Mouse (Mus musculus) kidney, adult 2 months (tissue): ENCODE data around the gene Aes. TPM values are rescaled to one million over a fixed set of nuclear protein-coding genes. Genes with fewer than 3 reads are reported as not detected.

Experiments
- DNase-seq: peaks from one replicate; pipeline ENCODE4 v3.0.0; 2021
- H3K27ac ChIP-seq: fragments of 200-500 bp; 2 replicates; pipeline ENCODE4 v1.5.1; 2012; ENCODE audit warnings: low read depth, low read length, control low read depth, inconsistent platforms; ENCODE audit not compliant: insufficient read depth
- H3K27me3 ChIP-seq: fragments of 200-500 bp; replicated peaks from 2 replicates; pipeline ENCODE4 v1.6.1; 2012; ENCODE audit warnings: mild to moderate bottlenecking, moderate library complexity, low read length, inconsistent platforms; ENCODE audit not compliant: control insufficient read depth, insufficient read depth
- H3K36me3 ChIP-seq: fragments of 200-500 bp; 2 replicates; pipeline ENCODE4 v1.6.1; 2012; ENCODE audit warnings: mild to moderate bottlenecking, moderate library complexity, low read length, inconsistent platforms; ENCODE audit not compliant: control insufficient read depth, insufficient read depth
- H3K4me1 ChIP-seq: fragments of 200-500 bp; 2 replicates; pipeline ENCODE4 v1.6.1; 2011; ENCODE audit warnings: low read length; ENCODE audit not compliant: control insufficient read depth, insufficient read depth
- H3K4me3 ChIP-seq: fragments of 200-500 bp; 2 replicates; pipeline ENCODE4 v1.5.1; 2011; ENCODE audit warnings: mild to moderate bottlenecking, low read depth, low read length, control low read depth; ENCODE audit not compliant: insufficient read depth
- CTCF ChIP-seq: fragments of 200-500 bp; conservative IDR thresholded peaks from 2 replicates; pipeline ENCODE4 v1.5.1; 2011; ENCODE audit warnings: low read depth, mild to moderate bottlenecking, control low read depth, low read length, moderate library complexity, mixed read lengths; ENCODE audit not compliant: insufficient read depth, insufficient read length
- POLR2A ChIP-seq: fragments of 200-500 bp; IDR thresholded peaks from one replicate; pipeline ENCODE4 v1.6.1; 2011; ENCODE audit warnings: low read depth, low read length, control low read depth
- WGBS: fragments of 180-500 bp; shearing (Covaris S2); methylation state at CpG from one replicate; pipeline ENCODE4 v1.1.7; 2018; 5-methylcytosine and 5-hydroxymethylcytosine counted together
- polyA plus RNA-seq: library from polyadenylated mRNA; depleted of rRNA; stranded (reverse); fragments of >200 nt; gene quantifications from 2 replicates; pipeline ENCODE4 v1.2.3, GENCODE M21; 2012

Gene Aes
- polyA plus RNA-seq, 1 experiment = 2,250 TPM

DNA sequence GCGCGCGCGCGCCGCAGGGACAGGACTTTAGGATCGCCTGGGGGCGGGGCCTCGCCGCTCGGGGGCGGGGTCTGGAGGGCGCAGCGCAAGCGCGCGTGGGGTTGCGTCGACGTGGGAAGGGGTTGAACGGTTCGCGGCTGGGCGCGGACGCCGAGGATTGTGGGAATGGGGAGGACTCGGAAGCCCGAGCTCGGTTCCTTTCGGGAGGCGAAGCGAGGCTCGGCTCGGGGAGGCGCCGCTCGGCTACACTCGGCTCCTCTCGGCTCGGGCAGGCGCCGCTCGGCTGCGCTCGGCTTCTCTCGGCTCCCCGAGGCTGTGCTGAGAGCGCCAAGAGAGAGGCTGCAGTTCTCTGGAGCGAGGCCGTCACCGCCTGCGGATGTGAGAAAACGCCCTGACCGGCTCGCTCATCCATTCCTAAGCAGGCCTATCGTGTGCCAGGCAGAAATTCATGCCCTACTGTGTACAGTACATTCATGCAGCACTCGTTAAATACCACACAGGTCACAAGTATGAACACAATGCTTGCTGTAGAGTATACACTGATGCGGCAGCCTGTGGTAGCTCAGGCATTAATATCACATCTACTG, 14.0 kb upstream of the Aes start, which contains the start of gene Gna11:
Gene Gna11, minus strand, starts transcription at position 30 of the 587 bp plus-strand sequence.
- peak; percentile 100 for DNase-seq
- WGBS = 1% methylated on average over 51 of the region's 59 CpGs
- Histone ChIP-seq H3K4me1 (peaks cover 30% of the 10 kb centered on the region), H3K27ac (peak within 1 kb of the TSS; percentile 84), H3K27me3 (no peaks in the 10 kb centered on the region), H3K4me3 (peak within 1 kb of the TSS; percentile 93), H3K36me3 (no peaks in the 10 kb centered on the region)
- TF ChIP-seq POLR2A = no peak
- TF ChIP-seq CTCF = no peak

DNA sequence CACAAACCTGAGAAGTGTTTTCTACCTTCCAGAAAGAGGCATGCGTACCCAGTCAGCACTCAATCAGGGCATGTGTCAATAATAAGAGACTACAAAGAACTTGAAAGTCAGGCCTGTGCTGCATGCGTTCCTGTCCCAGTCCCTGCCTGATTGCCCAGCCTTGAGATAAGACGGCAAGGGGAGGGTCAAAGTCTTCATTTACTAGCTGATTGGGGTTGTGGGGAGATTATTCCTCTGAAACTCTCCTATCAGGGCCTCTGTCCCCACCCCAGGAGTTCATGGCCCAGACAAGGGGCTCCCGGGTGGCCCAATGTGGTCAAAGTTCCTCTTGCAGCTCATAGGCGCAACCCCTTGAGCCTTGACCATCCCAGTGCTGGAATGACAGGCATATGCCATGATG, 13.0 kb upstream of the Aes start:
- H3K27me3 ChIP-seq = no peaks in the 10 kb centered on the region
- no peaks in the 10 kb centered on the region for H3K36me3 ChIP-seq
- 85% methylated on average over 5 of the region's 5 CpGs for WGBS
- no peak for DNase-seq
- H3K27ac ChIP-seq = no peak overlapping the region
- peaks cover 27% of the 10 kb centered on the region for H3K4me1 ChIP-seq
- TF ChIP-seq POLR2A (no peak), CTCF (no peak)
- H3K4me3 ChIP-seq = no peak overlapping the region

DNA sequence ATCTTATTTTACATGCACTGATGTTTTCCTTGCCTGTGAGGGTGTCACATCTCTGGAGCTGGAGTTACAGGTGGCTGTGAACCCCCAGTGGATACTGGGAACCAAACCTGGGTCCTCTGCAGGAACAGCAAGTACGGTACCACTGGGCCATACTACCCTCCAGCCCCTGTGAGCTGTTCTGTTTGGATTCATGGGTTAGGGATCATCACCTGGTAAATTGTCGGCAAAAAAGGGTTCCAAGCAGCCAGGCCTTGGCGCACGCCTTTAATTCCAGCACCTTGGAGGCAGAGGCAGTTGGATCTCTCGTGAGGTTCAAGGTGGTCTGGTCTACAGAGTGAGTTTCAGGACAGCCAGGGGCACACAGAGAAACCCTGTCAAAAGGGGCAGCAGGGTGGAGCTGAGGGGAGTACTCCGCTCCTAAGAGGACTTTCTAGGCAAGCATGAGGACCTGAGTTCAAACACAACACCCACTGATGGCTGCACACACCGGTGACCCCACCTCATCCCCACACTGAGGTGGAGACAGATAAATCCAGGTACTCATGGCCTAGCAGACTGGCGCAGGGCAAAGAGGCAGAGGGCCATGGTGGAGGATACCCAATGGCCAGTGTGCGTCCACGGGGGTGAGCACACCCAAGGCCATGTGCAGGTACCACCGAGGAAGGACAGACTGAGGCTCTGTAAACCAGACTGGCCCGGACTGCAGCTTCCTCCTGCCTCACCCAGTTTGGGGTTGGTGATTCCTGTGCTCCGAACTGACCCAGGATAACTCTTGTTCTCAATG, 12.3 kb upstream of the Aes start:
- H3K4me3 ChIP-seq = no peak overlapping the region
- H3K27ac ChIP-seq = no peak overlapping the region
- H3K4me1 ChIP-seq = peaks cover 22% of the 10 kb centered on the region
- no peak for DNase-seq
- no peak for TF ChIP-seq CTCF
- TF ChIP-seq POLR2A = no peak
- H3K27me3 ChIP-seq = no peaks in the 10 kb centered on the region
- H3K36me3 ChIP-seq = no peaks in the 10 kb centered on the region
- 96% methylated on average over 13 of the region's 13 CpGs for WGBS

DNA sequence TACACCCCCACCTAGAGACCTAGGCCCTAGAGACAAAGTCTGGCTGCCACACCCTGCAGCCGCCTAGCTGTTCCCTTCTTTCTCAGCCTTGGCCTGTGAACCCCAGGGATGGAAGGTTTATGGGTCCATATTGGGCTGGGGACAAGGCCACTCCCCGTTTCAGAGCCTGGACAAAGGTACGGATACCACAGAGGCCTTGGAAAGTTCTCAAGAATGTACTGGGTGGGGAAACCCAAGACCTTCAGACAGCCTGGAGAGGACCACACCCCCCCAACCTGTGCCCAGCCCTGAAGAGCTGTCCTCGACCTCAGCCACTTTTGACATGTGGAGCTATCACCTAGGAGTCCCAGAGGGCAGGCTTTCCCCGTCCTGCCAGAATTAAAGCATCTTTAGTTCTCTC, 10.3 kb upstream of the Aes start:
- no peak overlapping the region for H3K27ac ChIP-seq
- 66% methylated on average over 5 of the region's 5 CpGs for WGBS
- no peak for DNase-seq

DNA sequence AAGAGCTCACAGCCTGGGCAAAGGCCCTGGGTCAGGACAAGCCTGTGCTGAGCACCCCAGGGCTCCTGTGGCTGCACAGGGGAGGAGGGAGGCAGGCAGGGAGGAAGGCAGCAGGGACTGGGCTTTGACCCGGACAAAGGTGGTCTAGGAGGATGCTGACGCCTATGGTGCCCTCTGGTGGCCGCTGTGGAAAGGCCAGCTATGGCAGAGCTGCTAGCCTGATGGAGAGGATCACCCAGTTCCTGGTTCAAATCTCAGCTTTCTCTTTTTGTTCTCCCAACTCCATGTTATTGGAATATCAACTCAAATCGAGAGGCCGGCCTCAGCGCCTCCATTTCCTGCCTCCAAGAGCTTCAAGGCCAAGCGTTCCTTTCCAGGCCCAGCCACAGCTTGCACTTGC, 9.0 kb upstream of the Aes start:
- Histone ChIP-seq H3K27ac (no peak overlapping the region), H3K36me3 (no peaks in the 10 kb centered on the region), H3K4me3 (no peak overlapping the region), H3K4me1 (no peaks in the 10 kb centered on the region; the same call in 1 of the 2 replicates), H3K27me3 (no peaks in the 10 kb centered on the region)
- TF ChIP-seq POLR2A = no peak
- TF ChIP-seq CTCF = peak; percentile 85
- DNase-seq = peak; percentile 78
- 13% methylated on average over 7 of the region's 7 CpGs for WGBS

More for the DNA sequence above, 10.3 kb upstream of the Aes start:
- TF ChIP-seq CTCF = no peak
- TF ChIP-seq POLR2A = no peak
- Histone ChIP-seq H3K36me3 (no peaks in the 10 kb centered on the region), H3K4me1 (peaks cover 3% of the 10 kb centered on the region), H3K4me3 (no peak overlapping the region), H3K27me3 (no peaks in the 10 kb centered on the region)

DNA sequence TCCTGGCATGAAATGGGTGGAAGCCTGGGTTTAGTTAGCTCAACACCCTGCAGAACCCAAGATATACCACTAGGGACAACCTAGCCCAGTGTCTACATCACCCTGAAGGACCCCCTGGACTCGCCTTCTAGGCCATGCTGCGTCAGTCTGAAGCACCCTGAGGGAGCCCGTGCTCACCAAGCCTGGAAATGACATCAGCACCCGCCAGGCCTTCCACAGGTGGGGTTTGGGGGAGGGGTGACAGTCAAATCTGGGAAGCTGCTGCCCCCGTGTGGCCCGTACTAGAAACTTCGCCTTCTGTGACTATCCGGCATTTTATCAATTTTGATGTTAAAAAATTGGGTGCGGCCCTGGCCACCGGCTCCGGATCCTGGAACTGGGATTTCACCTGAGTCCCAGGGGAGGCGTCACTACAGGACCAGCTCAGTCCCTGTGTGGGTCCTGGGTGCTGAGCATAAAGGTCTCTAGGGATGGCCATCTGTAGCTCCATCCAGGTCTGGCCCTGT, 7.6 kb upstream of the Aes start:
- DNase-seq = peak; percentile 96
- no peak overlapping the region for H3K27ac ChIP-seq
- H3K4me1 ChIP-seq = no peaks in the 10 kb centered on the region; the same call in 1 of the 2 replicates
- no peak overlapping the region for H3K4me3 ChIP-seq
- H3K27me3 ChIP-seq = no peaks in the 10 kb centered on the region
- no peaks in the 10 kb centered on the region for H3K36me3 ChIP-seq
- TF ChIP-seq POLR2A (no peak), CTCF (peak; percentile 69)
- under 1% methylated on average over 12 of the region's 12 CpGs for WGBS

DNA sequence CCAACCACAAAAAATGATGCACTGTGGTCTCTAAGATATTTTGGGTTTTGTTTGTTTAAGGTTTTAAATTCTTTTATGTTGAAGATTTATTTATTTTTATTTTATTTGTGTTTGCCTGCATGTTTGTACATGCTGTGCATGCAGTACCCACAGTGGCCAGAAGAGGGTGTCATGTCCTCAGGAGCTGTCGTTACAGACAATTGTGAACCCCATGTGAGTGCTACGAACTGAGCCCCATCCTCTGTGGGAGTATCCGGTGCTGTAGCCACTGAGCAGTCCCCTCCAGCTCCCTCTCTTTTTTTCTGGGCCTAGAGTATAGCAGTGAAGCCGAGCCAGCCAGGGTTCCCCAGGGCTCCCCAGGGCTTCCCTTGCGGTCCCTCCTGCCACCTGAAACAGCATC, 6.1 kb upstream of the Aes start:
- H3K27ac ChIP-seq = no peak overlapping the region
- no peaks in the 10 kb centered on the region for H3K36me3 ChIP-seq
- H3K27me3 ChIP-seq = no peaks in the 10 kb centered on the region
- TF ChIP-seq POLR2A (no peak), CTCF (peak; percentile 55)
- no peaks in the 10 kb centered on the region; the same call in 1 of the 2 replicates for H3K4me1 ChIP-seq
- 93% methylated on average over 5 of the region's 5 CpGs for WGBS
- no peak for DNase-seq
- no peak overlapping the region for H3K4me3 ChIP-seq
